Mouse (Mus musculus): ENCODE measurements around the gene Cdkn2c. TPM values are rescaled to one million over a fixed set of nuclear protein-coding genes. Genes with fewer than 3 reads are reported as not detected.

Cdkn2c gene
- polyA plus RNA-seq, 1 experiment from 2014 or later = 2.6 TPM

Other genes with a start within 250 kb of the Cdkn2c start
- 66.7 and 72.5 TPM in 2 replicates for gene Rnf11, start 182.5 kb downstream of the Cdkn2c start, polyA plus RNA-seq (2015; fragmentation: Nextera tagmentation; extraction: Ambion mirVana)
- gene 4930522H14Rik, start 135.9 kb downstream of the Cdkn2c start, polyA plus RNA-seq (2015; fragmentation: Nextera tagmentation; extraction: Ambion mirVana) = not detected in 2 replicates
- gene Faf1, start 9.4 kb upstream of the Cdkn2c start, polyA plus RNA-seq (2015; fragmentation: Nextera tagmentation; extraction: Ambion mirVana) = 33.6 and 35.3 TPM in 2 replicates

All from neural tube, embryonic 13.5 days (tissue).